In the genomic region with DNA sequence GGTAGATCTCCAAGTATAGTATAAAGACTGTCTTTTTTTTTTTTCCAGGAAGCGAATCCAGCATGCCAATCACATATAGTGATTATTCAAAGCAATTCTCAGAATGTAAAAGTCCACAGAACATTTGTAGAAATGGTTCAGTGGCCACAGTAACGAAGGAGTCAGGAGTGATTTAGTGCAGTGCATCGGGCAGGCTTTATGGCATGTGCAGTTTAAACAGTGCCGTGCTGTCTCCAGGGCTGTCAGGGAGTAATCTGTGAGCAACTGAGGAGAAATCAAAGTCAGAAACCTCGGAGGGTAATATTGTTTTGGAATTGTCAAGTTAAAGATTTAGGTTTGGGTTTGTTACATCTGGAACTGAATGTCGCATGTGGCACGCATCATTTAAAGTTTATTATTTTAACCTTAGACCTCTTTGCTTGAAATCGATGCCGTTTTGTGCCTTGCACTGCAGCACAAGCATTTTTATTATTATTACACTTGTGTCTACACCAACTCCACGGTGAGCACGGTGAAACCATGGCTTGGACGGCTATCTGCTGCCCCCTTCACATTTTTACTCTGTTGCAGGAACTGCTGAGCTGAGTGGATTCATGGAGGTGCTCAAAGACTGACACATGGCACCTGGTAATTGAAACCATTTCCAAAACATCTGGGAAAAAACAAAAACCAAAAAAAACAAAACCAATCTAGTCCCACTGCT, we compare ENCODE assay signal across 14 mouse cellular contexts.
DNase-seq lines count a peak whose midpoint lies in the region; ATAC-seq and TF ChIP-seq lines count a peak whose summit lies in the region.
"Had no signal": no experiment of that assay in that cellular context is flagged by ENCODE, and none has a peak within 500 bp of the region (broad histone marks: within the 10 kb centered on the region; RNA-seq: fewer than 3 reads in every experiment).

No protein-coding gene starts in this region.

- no peak overlapping the region for H3K9ac ChIP-seq in kidney, embryonic 14.5 days (ENCODE audit: low read depth, low read length)
- H3K9ac ChIP-seq in CH12.LX (ENCODE audit: insufficient read depth, low read depth), result no peak overlapping the region
- H3K9ac ChIP-seq in embryonic facial prominence, embryonic 11.5 days (replicated peaks; ENCODE audit: low read length), result no peak overlapping the region
- H3K9ac ChIP-seq in limb, embryonic 13.5 days, result no peak overlapping the region
- H3K9ac ChIP-seq: hindbrain, embryonic 15.5 days; lung, embryonic 15.5 days; stomach, embryonic 15.5 days had no signal

- TF ChIP-seq EP300 in CH12.LX (IDR thresholded peaks at IDR 0.05; ENCODE audit: low read length), result no peak

- WGBS in kidney, embryonic 14.5 days, result 8% methylated on average over 12 of the region's 12 CpGs
- 32% methylated on average over 12 of the region's 12 CpGs for WGBS in embryonic facial prominence, embryonic 11.5 days
- 10% methylated on average over 12 of the region's 12 CpGs for WGBS in limb, embryonic 13.5 days

- H3K36me3 ChIP-seq in kidney, embryonic 14.5 days (ENCODE audit: control insufficient read depth, insufficient read depth, low read length), result no peaks in the 10 kb centered on the region
- H3K36me3 ChIP-seq in CH12.LX (replicated peaks in 1 of 2; ENCODE audit: control insufficient read depth in 1 of 2, insufficient read depth in 1 of 2, low read length in 1 of 2), result no peaks in the 10 kb centered on the region
- no peaks in the 10 kb centered on the region for H3K36me3 ChIP-seq in embryonic facial prominence, embryonic 11.5 days (replicated peaks; ENCODE audit: control insufficient read depth, insufficient read depth, low read depth, low read length)
- H3K36me3 ChIP-seq in limb, embryonic 13.5 days, result no peaks in the 10 kb centered on the region
- H3K36me3 ChIP-seq: hindbrain, embryonic 15.5 days; lung, embryonic 15.5 days; stomach, embryonic 15.5 days had no signal

- peak overlapping the region; percentile 19; the same call in 1 of the 2 replicates for H3K4me2 ChIP-seq in kidney, embryonic 14.5 days (replicated peaks; ENCODE audit: low read depth, low read length)
- H3K4me2 ChIP-seq in CH12.LX (ENCODE audit: insufficient read depth, low read depth, poor library complexity, severe bottlenecking), result no peak overlapping the region
- H3K4me2 ChIP-seq in embryonic facial prominence, embryonic 11.5 days (ENCODE audit: low read depth, low read length), result no peak overlapping the region
- H3K4me2 ChIP-seq in limb, embryonic 13.5 days (replicated peaks), result peak overlapping the region; percentile 45
- H3K4me2 ChIP-seq: hindbrain, embryonic 15.5 days; lung, embryonic 15.5 days; stomach, embryonic 15.5 days had no signal

- TF ChIP-seq POLR2A in CH12.LX (IDR thresholded peaks at IDR 0.05; ENCODE audit: low read depth, low read length), result no peak

- dilution Hi-C loops in CH12.LX (cut with MboI; ENCODE audit: extremely low pct_ligation_motif_present, extremely low pct_unique_long_range_greater_than_20kb, low sequenced_read_pairs), result no loop called here

- no peak overlapping the region for H3K4me3 ChIP-seq in kidney, embryonic 14.5 days (ENCODE audit: low read length)
- no peak overlapping the region for H3K4me3 ChIP-seq in CH12.LX (replicated peaks in 1 of 3; ENCODE audit: low read depth in 2 of 3, low read length in 2 of 3, poor library complexity in 1 of 3)
- no peak overlapping the region for H3K4me3 ChIP-seq in embryonic facial prominence, embryonic 11.5 days (ENCODE audit: low read depth, low read length)
- H3K4me3 ChIP-seq in limb, embryonic 13.5 days, result no peak overlapping the region
- no peak overlapping the region for H3K4me3 ChIP-seq in left cerebral cortex, adult 2 months
- H3K4me3 ChIP-seq: hindbrain, embryonic 15.5 days; lung, embryonic 15.5 days; stomach, embryonic 15.5 days had no signal

- H3K4me1 ChIP-seq in kidney, embryonic 14.5 days (ENCODE audit: control insufficient read depth, insufficient read depth, low read length), result peaks cover 4% of the 10 kb centered on the region; the same call in 1 of the 2 replicates
- H3K4me1 ChIP-seq in CH12.LX (ENCODE audit: control insufficient read depth in 1 of 2, insufficient read depth in 2 of 2), result no peaks in the 10 kb centered on the region
- H3K4me1 ChIP-seq in embryonic facial prominence, embryonic 11.5 days (ENCODE audit: control insufficient read depth, insufficient read depth, low read length), result no peaks in the 10 kb centered on the region
- peaks cover 13% of the 10 kb centered on the region for H3K4me1 ChIP-seq in limb, embryonic 13.5 days
- H3K4me1 ChIP-seq: hindbrain, embryonic 15.5 days; lung, embryonic 15.5 days; stomach, embryonic 15.5 days had no signal

- peaks cover 5% of the 10 kb centered on the region; the same call in 1 of the 2 replicates for H3K27me3 ChIP-seq in kidney, embryonic 14.5 days (ENCODE audit: control insufficient read depth, insufficient read depth, low read length)
- H3K27me3 ChIP-seq in CH12.LX (replicated peaks), result no peaks in the 10 kb centered on the region
- no peaks in the 10 kb centered on the region for H3K27me3 ChIP-seq in embryonic facial prominence, embryonic 11.5 days (ENCODE audit: control insufficient read depth, insufficient read depth, low read length)
- no peaks in the 10 kb centered on the region for H3K27me3 ChIP-seq in limb, embryonic 13.5 days
- H3K27me3 ChIP-seq: hindbrain, embryonic 15.5 days; lung, embryonic 15.5 days; stomach, embryonic 15.5 days had no signal

- TF ChIP-seq CTCF in CH12.LX (conservative IDR thresholded peaks at IDR 0.05 in 1 of 2, IDR thresholded peaks at IDR 0.05 in 1 of 2; ENCODE audit: low read depth in 2 of 2, low read length in 2 of 2), result peak in 1 of 2 experiments; percentile 30; a peak in 2 of 4 replicates
- no peak; the same call in 1 of the 2 replicates for TF ChIP-seq CTCF in left cerebral cortex, adult 2 months (IDR thresholded peaks at IDR 0.05)

- no peaks in the 10 kb centered on the region for H3K9me3 ChIP-seq in kidney, embryonic 14.5 days (ENCODE audit: control insufficient read depth, low read length)
- no peaks in the 10 kb centered on the region for H3K9me3 ChIP-seq in CH12.LX (replicated peaks; ENCODE audit: low read length)
- no peaks in the 10 kb centered on the region for H3K9me3 ChIP-seq in embryonic facial prominence, embryonic 11.5 days (replicated peaks; ENCODE audit: control insufficient read depth, low read length)
- H3K9me3 ChIP-seq in limb, embryonic 13.5 days, result no peaks in the 10 kb centered on the region
- H3K9me3 ChIP-seq: hindbrain, embryonic 15.5 days; lung, embryonic 15.5 days; stomach, embryonic 15.5 days had no signal

- peak; percentile 94 for ATAC-seq in kidney, embryonic 14.5 days (ENCODE audit: low FRiP score, low TSS enrichment)
- no peak for ATAC-seq in embryonic facial prominence, embryonic 11.5 days (replicated peaks; ENCODE audit: insufficient number of reproducible peaks, low FRiP score, low TSS enrichment, low read depth)
- ATAC-seq in limb, embryonic 13.5 days (ENCODE audit: low FRiP score, low read depth), result peak; percentile 67; the same call in 1 of the 2 replicates

- no peaks in the 10 kb centered on the region for H3K79me2 ChIP-seq in CH12.LX (replicated peaks; ENCODE audit: control insufficient read depth, extremely low read depth, insufficient read depth, poor library complexity, severe bottlenecking)

- TF ChIP-seq RAD21 in CH12.LX (IDR thresholded peaks at IDR 0.05; ENCODE audit: low read depth, low read length), result peak; percentile 30

- in situ Hi-C loops in CH12.LX (cut with MboI; ENCODE audit: low pct_ligation_motif_present, low pct_unique_long_range_greater_than_20kb, low sequenced_read_pairs), result loop anchor here (25.0 kb wide), 1 partner anchor 655 kb away; no protein-coding TSS in a partner anchor

- no peak overlapping the region for H3K27ac ChIP-seq in kidney, embryonic 14.5 days (ENCODE audit: low read depth, low read length)
- no peak overlapping the region for H3K27ac ChIP-seq in CH12.LX (ENCODE audit: insufficient read depth, low read depth)
- no peak overlapping the region for H3K27ac ChIP-seq in embryonic facial prominence, embryonic 11.5 days (replicated peaks; ENCODE audit: low read depth, low read length)
- H3K27ac ChIP-seq in limb, embryonic 13.5 days, result 0 out of 2 replicates have a peak overlapping the region, but pooled peaks have one; percentile 28
- no peak overlapping the region for H3K27ac ChIP-seq in left cerebral cortex, adult 2 months
- H3K27ac ChIP-seq: hindbrain, embryonic 15.5 days; lung, embryonic 15.5 days; stomach, embryonic 15.5 days had no signal

- no peak for DNase-seq in kidney, adult 11 months
- DNase-seq in CH12.LX (ENCODE audit: extremely low read depth), result no peak
- peak; percentile 50 for DNase-seq in embryonic facial prominence, embryonic 11.5 days (ENCODE audit: low spot score)
- DNase-seq in frontal cortex, postnatal 10 days (ENCODE audit: low spot score in 2 of 2), result no peak
- DNase-seq in left cerebral cortex, adult 2 months (ENCODE audit: extremely low spot score in 1 of 2, low spot score in 2 of 2), result no peak
- DNase-seq in left cerebral cortex, adult 18-20 months (ENCODE audit: low spot score in 2 of 2), result no peak
- DNase-seq: gastrocnemius, postnatal 14 days; heart, postnatal 10 days; spleen, adult 18-20 months had no signal

- intact Hi-C loops in left cerebral cortex, adult 2 months (cut with DNase I), result no loop called here

TF ChIP-seq in CH12.LX, 34 proteins besides CTCF, POLR2A, EP300 and RAD21:
- TF ChIP-seq IRF4 (IDR thresholded peaks at IDR 0.05; ENCODE audit: low read depth, low read length) (no peak), PAX5 (IDR thresholded peaks at IDR 0.05; ENCODE audit: low read length) (no peak), MAZ (IDR thresholded peaks at IDR 0.05; ENCODE audit: low read depth, low read length) (no peak), JUN (IDR thresholded peaks at IDR 0.05; ENCODE audit: insufficient read depth, low read depth, low read length) (no peak), SMC3 (IDR thresholded peaks at IDR 0.05; ENCODE audit: low read depth, low read length) (no peak), TBP (conservative IDR thresholded peaks at IDR 0.05; ENCODE audit: low read depth, low read length) (no peak), CHD1 (IDR thresholded peaks at IDR 0.05; ENCODE audit: low read depth, low read length) (no peak)

Comparison
In these comparisons a context has a peak if more than half of its experiments do, and no peak if none do; other contexts are left out.
1. H3K4me2 ChIP-seq: peak in kidney, embryonic 14.5 days (single experiment) and limb, embryonic 13.5 days (single experiment); none in CH12.LX (single experiment) and embryonic facial prominence, embryonic 11.5 days (single experiment).